Mouse (Mus musculus): ENCODE results near the gene Rap1gds1.

The Rap1gds1 gene

DNA sequence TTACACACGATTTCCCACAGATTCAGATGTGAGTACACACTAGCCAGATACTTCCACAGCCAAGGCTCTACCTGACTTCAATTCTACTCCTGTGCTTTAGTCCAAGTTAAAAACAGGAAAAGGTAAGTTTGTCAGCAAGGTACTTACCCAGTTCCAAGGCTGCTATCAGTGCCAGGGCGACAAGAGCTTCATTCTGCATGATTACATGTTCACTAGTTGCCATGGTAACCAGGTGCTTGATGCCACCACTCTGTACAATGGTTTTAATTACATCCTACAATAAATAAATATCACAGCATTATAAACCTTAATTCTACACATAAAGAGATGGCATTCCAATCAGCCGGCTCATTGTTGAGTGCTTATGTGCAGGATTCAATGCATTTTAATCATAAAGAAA, 129.5 kb downstream of the Rap1gds1 start:
- no peak for DNase-seq (ENCODE audit: low spot score in 2 of 2)

DNA sequence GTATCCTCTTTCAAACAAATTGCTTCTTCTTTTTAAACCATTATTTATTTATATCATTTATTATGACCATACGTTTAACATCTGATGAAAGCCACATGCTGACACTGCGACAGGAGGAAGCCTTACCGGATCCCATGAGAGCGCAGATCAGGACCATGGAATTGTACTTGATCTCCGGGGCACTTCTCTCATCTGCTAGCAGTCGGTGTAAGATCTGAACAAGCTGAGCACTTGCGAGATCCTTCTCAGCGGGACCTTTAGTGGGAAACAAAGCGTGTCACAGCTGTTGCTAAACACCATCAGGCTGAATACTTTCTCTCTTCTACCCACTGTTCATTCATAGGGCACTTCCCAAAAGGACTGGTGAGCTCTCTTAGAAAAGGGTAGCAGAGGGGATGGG, 133.4 kb downstream of the Rap1gds1 start:
- no peak for DNase-seq (ENCODE audit: low spot score in 2 of 2)

DNA sequence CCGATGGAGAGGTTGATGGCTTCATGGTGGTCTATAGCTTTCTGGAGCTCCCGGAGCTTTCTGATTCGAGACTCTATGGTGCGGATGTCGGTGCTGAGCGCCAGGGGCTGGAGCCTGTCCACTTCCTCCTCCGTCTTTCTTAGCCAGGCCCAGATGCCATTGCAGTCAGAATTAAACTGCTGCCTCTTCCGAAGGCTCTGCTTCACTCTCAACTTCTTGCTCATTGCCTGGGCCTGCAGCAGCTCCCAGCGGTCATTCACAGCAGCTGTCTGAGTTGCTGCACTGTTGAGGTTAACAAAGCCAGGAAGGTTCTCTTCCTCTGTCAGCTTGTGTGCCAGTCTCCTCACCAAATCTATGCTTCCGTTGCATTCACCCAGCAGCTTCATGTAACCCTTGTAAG, 137.8 kb downstream of the Rap1gds1 start:
- no peak for DNase-seq (ENCODE audit: low spot score in 2 of 2)

DNA sequence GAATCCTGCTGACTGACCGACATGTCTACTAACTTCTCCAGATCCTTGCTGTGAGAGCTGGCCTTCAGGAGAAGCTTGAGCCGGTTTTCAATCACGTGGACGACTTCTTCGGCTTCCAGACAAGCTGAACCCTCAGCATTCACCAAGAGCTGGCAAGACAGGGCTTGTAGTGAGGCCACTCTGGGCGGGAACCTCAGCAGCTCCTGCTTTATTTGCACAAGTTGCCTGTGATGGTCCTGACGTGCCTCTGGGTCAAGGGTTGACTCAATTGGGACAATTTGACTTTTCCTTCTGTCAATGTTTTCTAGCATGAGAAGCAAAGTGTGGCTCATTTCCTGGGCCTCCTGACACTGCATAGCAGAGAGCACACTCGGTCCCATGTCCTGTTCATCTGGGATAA, 138.2 kb downstream of the Rap1gds1 start:
- no peak for DNase-seq (ENCODE audit: low spot score in 2 of 2)

DNA sequence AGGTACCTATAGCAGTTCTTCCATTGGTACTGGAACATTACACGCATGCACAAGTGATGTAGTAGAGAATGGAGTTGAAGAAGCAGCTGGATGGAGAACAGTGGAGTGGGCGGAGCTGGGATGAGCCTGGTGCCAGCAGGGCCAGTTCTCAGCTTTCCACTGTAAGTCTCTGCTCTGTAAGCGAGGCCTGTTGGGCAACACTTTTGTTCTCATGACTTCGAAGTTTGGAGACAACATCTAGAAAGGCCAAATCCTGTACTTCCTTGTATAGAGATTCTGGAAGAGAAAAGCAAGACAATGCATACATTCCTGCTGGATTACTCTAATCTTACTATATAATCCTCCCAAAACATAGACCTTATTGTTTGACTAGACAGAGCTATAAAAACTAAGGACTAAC, 147.6 kb downstream of the Rap1gds1 start:
- DNase-seq (ENCODE audit: low spot score in 2 of 2) = no peak

DNA sequence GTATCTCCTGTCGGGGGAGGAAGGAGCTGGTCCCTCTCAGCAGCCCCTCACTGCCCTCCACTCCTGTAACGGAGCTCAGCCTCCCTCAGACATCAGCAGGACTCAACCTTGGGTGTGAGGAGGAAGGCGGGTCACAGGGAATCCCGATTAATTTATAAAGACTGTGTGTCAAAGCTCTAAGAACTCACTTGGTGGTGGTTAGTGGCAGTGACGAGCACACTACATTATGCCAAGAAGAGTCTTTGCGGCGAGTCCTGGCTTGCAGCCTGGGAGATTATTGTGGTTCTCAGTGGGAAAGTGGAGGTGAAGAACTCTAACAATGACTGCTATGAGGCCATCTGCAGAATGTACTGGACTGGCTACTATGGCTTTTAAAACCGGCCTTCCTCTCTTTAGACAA, 148.8 kb downstream of the Rap1gds1 start:
- no peak for DNase-seq (ENCODE audit: low spot score in 2 of 2)

DNA sequence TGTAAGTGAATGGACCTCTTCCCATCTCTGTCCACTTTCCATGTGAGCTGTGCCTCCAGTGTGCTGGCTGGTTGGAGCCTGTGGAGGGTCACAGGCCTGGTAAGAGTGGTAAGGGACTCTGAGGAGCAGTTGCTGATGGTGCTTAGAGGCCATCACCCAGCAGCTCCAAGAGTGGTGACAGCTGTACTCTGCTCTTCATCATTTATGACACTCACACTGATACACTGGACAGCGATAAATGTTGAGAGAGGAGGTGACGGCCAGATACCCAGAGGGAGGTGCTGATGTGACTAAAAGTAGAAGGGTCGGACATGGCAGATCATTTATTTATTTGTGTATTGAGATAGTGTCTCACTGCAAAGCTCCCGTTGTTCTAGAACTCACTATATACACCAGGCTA, 156.8 kb downstream of the Rap1gds1 start:
- DNase-seq (ENCODE audit: low spot score in 2 of 2) = no peak

DNA sequence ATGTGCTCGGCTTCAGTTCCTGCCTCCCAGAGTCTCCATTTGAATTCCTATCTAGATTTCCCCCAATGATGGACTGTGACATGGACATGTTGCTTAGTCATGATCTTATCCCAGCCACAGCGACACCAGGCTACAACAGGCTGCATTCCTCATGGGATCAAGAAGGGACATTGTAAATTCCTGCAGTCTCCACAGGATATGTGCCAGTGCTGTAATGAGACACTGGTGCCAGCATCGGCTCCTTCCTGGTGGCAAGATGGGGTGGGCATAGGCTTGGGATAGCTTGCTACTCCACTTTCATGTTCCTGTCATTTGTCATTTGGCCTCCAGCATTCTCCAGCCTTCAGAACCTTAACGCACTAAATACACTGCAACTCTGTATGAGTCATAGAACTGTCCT, 158.0 kb downstream of the Rap1gds1 start:
- no peak for DNase-seq (ENCODE audit: low spot score in 2 of 2)

DNA sequence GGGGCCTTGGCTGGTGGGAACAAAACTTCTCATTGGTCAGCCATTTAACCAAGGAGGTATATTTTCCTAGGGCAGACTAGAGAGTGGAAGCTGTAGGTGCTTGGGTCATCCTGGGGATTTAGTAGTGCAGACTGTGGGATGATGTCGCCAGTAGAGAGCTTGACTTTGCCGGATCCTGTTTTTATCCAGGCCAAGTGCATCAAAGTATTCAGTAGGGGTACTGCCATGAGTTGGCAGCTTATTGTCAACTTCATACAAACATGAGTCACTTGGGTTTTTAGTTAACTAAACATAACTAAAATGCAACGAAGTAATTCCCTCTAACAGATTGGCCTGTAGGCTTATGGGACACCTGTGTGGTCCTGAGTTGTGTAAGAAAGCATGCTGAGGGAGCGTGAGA, 158.4 kb downstream of the Rap1gds1 start:
- DNase-seq (ENCODE audit: low spot score in 2 of 2) = no peak

DNA sequence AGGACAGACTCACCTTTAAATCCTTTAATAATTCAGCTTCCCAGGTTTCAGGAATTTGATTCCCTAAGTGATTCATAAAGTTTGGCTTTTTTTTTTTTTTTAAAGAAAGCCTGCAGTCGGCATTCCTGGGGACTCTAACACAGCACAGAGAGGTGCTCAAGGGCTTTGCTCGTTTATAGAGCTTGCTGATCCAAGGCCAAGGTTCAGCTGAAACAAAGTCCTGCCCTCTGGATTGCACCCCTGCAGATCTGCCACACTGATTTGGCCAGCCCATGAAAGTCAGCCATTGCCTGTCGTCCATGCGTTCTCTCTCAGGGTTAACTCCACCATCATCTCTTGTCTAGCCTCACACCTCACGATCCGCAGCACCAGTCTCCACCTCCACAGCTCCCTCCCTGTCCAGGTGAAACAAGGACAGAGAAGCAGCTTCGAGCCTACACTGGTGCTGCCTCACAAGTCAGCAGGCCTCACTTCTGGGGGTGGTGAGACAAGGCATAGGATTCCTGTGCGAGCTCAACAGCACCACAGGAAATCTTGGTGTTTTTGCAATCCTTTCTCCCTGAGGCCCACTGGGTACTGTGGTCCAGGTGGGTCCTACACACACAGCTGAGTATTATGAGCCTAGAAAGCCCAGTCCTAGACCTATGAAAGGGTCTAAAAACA, 160.2 kb downstream of the Rap1gds1 start:
- no peak for DNase-seq (ENCODE audit: low spot score in 2 of 2)

DNA sequence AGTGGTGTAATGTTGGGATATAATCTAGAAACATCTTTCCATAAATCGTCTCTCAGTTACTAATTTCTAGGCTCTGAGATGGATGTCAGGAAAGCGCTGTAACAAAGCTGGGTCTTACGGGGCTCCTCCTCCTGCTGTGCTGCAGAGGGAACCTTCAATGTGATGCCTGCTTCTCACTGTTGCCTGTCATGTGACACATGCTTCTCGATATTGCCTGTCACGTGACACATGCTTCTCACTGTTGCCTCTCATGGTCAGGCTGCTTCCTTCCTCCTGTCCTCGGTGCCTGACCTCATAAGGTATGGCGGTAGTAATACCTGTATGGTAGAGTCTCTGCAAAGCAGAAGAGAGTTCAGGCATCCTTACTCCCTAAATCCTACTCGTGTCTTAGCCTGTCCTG, 162.5 kb downstream of the Rap1gds1 start:
- no peak for DNase-seq (ENCODE audit: low spot score in 2 of 2)

DNA sequence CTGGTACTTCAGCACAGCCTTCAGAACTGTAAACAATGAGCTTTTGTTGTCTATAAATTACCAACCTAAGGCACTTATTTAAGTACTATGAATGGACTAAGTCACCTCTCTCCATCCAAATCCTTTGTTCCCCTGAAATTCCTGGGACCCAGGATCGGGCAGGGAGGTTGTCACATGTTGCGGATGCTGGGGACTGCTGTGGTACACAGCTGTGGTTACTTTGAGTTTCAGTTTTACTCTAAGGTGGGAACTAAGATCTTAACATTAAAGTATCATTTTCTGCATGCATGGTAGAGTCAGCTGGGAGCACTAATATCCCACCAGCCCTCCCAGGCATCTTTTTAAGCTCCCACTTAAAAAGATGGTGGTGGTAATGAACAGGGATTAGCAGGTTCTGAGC, 165.7 kb downstream of the Rap1gds1 start:
- DNase-seq (ENCODE audit: low spot score in 2 of 2) = no peak

DNA sequence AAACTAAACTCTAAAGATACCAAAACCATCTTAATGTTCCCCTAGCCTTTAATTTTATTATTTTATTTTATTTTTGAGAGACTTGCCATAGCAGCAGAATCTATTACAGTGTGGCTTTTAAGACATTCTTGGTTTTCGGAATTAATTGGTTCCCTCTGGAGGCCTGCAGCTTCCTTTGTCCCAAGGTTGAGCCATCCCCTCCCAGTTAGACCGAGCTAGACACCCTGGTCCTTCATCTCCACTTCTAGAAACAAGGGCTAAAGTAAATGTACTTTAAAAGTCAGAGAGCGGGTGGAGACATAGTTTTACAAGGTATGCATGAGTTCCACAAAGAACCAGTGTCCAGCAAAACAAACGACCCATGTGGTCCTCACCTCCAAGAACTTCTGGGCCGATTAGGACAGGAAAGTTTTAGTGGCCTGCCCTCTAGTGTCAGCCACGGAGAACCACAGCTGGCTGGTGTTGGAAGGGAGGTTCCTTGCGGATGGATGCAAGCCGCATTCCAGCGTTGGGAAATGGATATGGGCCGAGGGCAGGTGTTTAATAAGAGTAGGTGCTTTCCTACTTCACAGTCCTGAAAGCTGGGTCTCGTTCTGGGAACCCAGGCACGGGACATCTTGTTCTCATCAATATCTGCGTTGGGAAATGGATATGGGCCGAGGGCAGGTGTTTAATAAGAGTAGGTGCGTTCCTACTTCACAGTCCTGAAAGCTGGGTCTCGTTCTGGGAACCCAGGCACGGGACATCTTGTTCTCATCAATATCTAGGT, 168.7 kb downstream of the Rap1gds1 start:
- no peak for DNase-seq (ENCODE audit: low spot score in 2 of 2)

DNA sequence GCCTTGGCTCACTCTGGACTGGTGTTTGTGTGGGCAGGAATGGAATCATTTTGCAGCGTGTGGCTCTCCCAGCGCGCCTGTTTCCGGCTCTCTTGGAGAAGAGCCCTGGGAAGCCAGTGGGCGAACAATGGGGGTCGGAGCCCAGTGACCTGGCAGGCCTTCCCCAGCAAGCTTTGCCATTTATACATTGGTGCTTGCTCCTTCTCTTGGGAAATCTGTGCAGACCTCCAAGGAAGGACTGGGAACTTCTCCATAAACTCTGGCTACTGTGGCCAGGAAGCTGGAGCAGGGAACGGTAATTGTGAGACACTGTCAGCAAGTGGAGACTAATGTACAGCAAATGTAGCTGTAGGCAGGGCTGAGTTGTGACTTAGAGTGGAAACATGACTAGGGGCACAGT, 169.3 kb downstream of the Rap1gds1 start:
- no peak for DNase-seq (ENCODE audit: low spot score in 2 of 2)

DNA sequence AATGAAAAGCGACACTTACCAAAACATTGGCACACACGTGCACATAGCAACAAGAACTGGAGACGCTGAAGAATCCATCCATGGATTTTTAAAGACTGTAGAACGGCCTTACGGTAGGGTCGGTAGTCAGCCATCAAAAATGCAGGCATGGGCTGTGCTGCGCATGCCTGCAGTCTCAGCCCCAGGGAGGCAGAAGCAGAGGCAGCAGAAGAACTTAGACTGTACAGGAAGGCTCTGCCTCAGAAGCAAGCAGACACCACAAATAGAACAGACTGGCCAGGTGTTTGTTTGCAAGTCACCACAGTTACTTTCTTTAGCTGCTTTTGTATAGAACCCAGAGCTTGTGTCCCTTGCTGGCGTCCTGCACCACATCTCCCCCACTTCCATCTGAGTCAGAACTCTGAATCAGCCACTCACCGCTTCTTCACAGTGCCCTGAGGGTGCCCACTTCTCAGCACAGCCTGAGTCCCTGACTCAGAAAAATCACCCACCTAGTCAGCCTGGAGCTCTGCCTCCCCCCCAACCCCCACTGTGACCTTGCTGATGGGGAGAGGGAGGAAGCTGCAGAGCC, 174.3 kb downstream of the Rap1gds1 start:
- no peak for DNase-seq (ENCODE audit: low spot score in 2 of 2)

DNA sequence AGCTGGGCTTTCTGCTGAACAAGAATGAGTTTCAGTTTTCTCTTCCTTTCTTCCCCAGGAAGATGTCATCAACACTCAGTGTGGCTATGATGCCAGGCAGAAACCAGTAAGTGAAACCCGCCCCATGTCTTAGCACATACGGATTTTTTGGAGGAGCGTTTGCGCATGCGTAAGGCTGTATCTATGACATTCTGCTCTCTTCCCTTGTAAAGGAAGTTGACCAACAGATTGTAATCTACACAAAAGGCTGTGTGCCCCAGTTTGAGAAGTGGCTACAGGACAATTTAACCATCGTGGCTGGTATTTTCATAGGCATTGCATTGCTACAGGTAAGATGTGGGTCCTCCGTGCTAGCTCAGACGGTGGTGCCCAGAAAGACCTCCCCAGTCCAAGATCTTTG, 176.9 kb downstream of the Rap1gds1 start:
- DNase-seq (ENCODE audit: low spot score in 2 of 2) = no peak

DNA sequence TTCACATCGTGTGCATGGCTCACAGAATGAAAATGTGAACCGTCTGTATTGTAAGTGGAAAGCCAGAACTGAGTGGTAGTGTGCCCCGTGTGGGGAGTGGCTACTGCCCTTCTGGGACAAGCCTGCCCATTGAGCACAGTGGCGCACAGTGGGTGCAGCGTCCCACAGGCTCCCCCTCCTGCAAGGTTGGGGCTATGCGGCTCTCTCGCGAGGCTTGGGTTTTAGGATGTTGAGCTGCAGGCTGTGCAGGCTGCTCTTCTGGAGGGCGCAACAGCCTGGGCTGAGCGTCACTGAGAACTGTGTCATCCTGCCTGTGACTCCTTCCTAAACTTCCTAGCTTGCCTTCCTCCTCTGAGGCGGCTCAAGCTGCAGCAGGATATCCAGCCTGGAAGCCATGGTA, 177.5 kb downstream of the Rap1gds1 start:
- DNase-seq (ENCODE audit: low spot score in 2 of 2) = no peak

DNA sequence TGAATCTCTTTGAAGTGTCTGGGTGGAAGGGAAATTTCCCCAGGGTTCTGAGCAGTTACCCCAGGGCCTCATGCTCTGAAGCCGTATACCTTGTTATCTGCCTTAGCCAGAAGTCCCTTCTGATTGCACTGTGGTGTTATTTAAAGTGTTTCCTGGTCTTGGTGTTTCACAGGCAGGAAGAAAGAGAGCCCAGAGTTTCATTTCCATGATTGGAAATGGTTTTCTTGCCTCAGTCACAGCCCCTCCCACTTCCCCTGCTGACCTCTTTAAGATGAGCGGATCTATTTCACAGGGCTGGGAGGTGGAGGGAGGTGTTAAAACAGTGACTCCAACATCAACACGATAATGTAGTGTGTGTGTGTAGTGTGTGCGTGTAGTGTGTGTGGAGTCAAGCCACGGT, 181.5 kb downstream of the Rap1gds1 start:
- no peak for DNase-seq (ENCODE audit: low spot score in 2 of 2)

DNA sequence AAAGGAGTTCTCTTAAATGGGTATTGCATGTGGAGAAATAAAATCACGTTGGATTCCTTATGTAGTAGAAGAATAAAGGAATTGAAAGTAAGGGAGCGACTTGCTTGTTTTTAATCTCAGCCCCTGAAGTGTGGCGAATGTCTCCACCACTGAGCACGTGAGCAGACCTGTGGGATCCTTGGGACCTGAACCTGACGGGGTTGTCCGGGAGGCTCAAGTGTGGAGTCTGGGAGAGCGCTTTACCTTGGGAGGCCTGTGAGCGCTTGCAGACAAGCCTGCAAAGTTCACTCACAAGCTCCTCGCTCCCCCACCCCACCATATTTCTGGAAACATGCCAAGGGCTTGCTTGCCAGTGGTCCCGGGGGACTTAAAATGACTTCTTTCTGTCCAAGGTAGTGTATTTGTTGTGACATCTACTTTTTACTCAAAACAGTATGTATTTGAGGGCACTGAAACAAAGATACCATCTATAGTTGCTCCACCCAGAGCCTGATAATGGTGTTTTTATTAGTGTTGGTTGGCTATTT, 185.2 kb downstream of the Rap1gds1 start:
- no peak for DNase-seq (ENCODE audit: low spot score in 2 of 2)

DNA sequence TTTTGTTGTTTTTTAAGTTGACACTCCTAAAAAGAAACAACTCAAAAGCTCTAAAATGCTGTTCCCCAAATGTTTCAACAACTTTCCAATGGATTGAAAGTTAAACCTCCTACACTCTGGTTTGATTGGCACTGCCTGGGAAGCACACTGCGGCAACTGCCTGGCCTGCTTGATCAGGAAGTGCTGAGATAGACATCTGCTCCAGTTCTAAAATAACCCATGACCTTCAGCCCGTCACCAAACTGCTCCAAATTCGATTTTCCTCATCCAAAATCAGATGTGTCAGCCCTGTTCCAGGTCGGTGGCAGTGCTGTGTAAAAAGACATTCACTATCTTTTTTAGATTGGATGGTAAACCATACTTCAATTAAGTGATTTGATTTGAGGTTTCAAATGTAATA, 185.8 kb downstream of the Rap1gds1 start:
- DNase-seq (ENCODE audit: low spot score in 2 of 2) = no peak

DNA sequence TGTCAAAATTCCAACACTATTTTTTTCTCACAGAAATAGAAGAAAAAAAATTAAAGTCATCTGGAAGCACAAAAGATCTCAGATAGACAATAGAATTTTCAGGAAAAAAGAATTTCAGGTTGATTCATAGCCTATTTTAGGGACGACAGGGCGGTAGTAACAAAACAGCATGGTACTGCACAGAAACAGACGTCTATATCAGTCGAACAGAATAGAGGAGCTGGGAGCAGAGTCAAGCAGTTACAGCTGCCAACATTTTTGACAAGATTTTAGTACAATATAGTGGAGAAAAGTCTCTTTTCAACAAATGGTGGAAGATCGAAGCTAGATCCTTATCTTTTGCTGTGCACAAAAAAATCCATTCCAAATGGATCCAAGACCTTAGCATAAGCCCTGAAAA, 188.9 kb downstream of the Rap1gds1 start:
- DNase-seq (ENCODE audit: low spot score in 2 of 2) = no peak

DNA sequence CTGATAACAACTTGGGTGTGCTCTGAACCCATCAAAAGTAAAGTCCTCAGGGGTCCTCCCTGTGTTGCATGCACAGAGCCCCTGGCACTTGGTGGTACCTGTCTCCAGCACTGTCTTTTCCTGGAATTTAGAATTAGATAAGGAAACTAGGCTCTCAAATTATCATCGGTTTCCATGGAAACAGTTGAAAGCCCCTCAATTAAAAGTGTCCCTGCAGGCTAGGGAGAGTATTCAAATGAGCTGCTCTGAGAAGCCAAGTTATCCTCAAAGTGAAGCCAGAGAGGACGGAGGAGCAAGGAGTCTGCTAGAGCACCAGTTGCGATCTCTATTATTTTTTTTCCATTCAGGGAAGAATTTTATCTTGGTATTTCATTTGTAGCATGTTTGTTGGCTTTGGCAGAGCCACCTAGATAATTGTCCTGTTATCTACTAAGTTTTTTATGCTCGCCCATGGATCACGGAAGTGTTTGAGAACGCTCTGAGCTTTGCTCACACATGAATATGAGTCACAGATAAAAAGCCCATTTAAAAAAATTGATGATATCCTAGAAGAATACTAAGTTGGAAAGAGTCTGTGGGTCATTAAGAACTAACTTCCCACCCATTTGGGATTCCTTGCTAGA, 193.2 kb downstream of the Rap1gds1 start:
- DNase-seq (ENCODE audit: low spot score in 2 of 2) = no peak

Data from spleen, postnatal 36 days (tissue).